ENCODE assay signal across 12 mouse cellular contexts in genomic region chr1:133470242-133471025, GRCm38 (mm10). TPM values are rescaled to one million over a fixed set of nuclear protein-coding genes. Genes with fewer than 3 reads are reported as not detected.
DNase-seq lines count a peak whose midpoint lies in the region; ATAC-seq and TF ChIP-seq lines count a peak whose summit lies in the region.
"Had no signal": no experiment of that assay in that cellular context is flagged by ENCODE, and none has a peak within 500 bp of the region (broad histone marks: within the 10 kb centered on the region; RNA-seq: fewer than 3 reads in every experiment).

No protein-coding gene starts in this region.

- no peak overlapping the region for H3K4me3 ChIP-seq in kidney, adult 2 months (ENCODE audit: insufficient read depth, low read depth, low read length)
- no peak overlapping the region for H3K4me3 ChIP-seq in liver, postnatal 0 days (ENCODE audit: low read depth, low read length)
- H3K4me3 ChIP-seq: liver, embryonic 15.5 days had no signal

- no peak for TF ChIP-seq POLR2A in kidney, adult 2 months (IDR thresholded peaks at IDR 0.05; ENCODE audit: low read depth, low read length)

- no peaks in the 10 kb centered on the region for H3K4me1 ChIP-seq in kidney, adult 2 months (ENCODE audit: control insufficient read depth, insufficient read depth, low read length)
- no peaks in the 10 kb centered on the region for H3K4me1 ChIP-seq in liver, postnatal 0 days (ENCODE audit: insufficient read depth)
- H3K4me1 ChIP-seq: liver, embryonic 15.5 days had no signal

- no peaks in the 10 kb centered on the region for H3K36me3 ChIP-seq in kidney, adult 2 months (ENCODE audit: control insufficient read depth, insufficient read depth, low read length)
- no peaks in the 10 kb centered on the region for H3K36me3 ChIP-seq in liver, postnatal 0 days (replicated peaks; ENCODE audit: insufficient read depth, low read length)
- H3K36me3 ChIP-seq: liver, embryonic 15.5 days had no signal

- no peak overlapping the region for H3K9ac ChIP-seq in liver, postnatal 0 days (replicated peaks)
- H3K9ac ChIP-seq: liver, embryonic 15.5 days had no signal

- DNase-seq in kidney, adult 2 months, result no peak
- no peak for DNase-seq in kidney, adult 18-20 months
- peak; percentile 32 for DNase-seq in Muller cell, postnatal 12 days (ENCODE audit: inconsistent ontology term)
- peak; percentile 71 to 72 for DNase-seq in heart, adult 9 months (ENCODE audit: low spot score in 2 of 2)
- peak; percentile 62 for DNase-seq in kidney, postnatal 10 days
- no peak for DNase-seq in thymus, postnatal 14 days
- no peak for DNase-seq in layer of hippocampus, adult 9-10 months (ENCODE audit: low spot score)
- DNase-seq in liver, postnatal 0 days, result no peak
- DNase-seq: cerebellum, postnatal 36 days; layer of hippocampus, postnatal 36 days had no signal

- no peak for ATAC-seq in liver, postnatal 0 days
- ATAC-seq: forebrain, embryonic 16.5 days had no signal

- no peaks in the 10 kb centered on the region for H3K27me3 ChIP-seq in kidney, adult 2 months (replicated peaks; ENCODE audit: control insufficient read depth, insufficient read depth, low read length)
- no peaks in the 10 kb centered on the region for H3K27me3 ChIP-seq in liver, postnatal 0 days (ENCODE audit: insufficient read depth, low read length)
- H3K27me3 ChIP-seq: liver, embryonic 15.5 days had no signal

- TF ChIP-seq EP300 in liver, postnatal 0 days (IDR thresholded peaks at IDR 0.05; ENCODE audit: low read depth), result no peak

- WGBS in kidney, adult 2 months, result 63% methylated on average over 10 of the region's 10 CpGs
- 64% methylated on average over 10 of the region's 10 CpGs for WGBS in liver, postnatal 0 days (ENCODE audit: insufficient replicate concordance)

- H3K4me2 ChIP-seq in liver, postnatal 0 days (ENCODE audit: low read depth, low read length), result no peak overlapping the region
- H3K4me2 ChIP-seq: liver, embryonic 15.5 days had no signal

- no peak for TF ChIP-seq CTCF in kidney, adult 2 months (conservative IDR thresholded peaks at IDR 0.05; ENCODE audit: insufficient read depth, insufficient read length, low read depth, low read length)
- no peak for TF ChIP-seq CTCF in liver, postnatal 0 days (IDR thresholded peaks at IDR 0.05; ENCODE audit: low read depth)

- H3K27ac ChIP-seq in kidney, adult 2 months (ENCODE audit: insufficient read depth, low read depth, low read length), result peak overlapping the region; percentile 45
- no peak overlapping the region for H3K27ac ChIP-seq in liver, postnatal 0 days (ENCODE audit: low read depth)
- H3K27ac ChIP-seq: liver, embryonic 15.5 days had no signal

- H3K9me3 ChIP-seq in liver, postnatal 0 days (ENCODE audit: low read length), result no peaks in the 10 kb centered on the region
- H3K9me3 ChIP-seq: liver, embryonic 15.5 days had no signal

RNA-seq across cellular contexts. Expression of gene Sox13, which starts 46.3 kb away (rescaled TPM):
- polyA plus RNA-seq in kidney, adult 2 months (2012; rRNA removed), result 46.7 and 51.2 TPM in 2 replicates
- polyA plus RNA-seq in liver, postnatal 0 days (2015; fragmentation: Nextera tagmentation; extraction: Ambion mirVana), result 1.3 and 1.9 TPM in 2 replicates

Comparison
In these comparisons a context has a peak if more than half of its experiments do, and no peak if none do; other contexts are left out.
1. DNase-seq: peak in Muller cell, postnatal 12 days (single experiment), heart, adult 9 months (2 of 2) and kidney, postnatal 10 days (single experiment); none in kidney, adult 2 months (single experiment), kidney, adult 18-20 months (single experiment), thymus, postnatal 14 days (single experiment), layer of hippocampus, adult 9-10 months (single experiment) and liver, postnatal 0 days (single experiment).
2. RNA of gene Sox13, which starts 46.3 kb away (polyA plus RNA-seq): 46.7 to 51.2 TPM in kidney, adult 2 months; 1.3 to 1.9 TPM in liver, postnatal 0 days; every median in the first group is over 10 times any median in the second.